Mouse (Mus musculus): ENCODE measurements around the gene Rab42.

- TF ChIP-seq CTCF (conservative IDR thresholded peaks at IDR 0.05; ENCODE audit: low read length) (no peak), POU5F1 (IDR thresholded peaks at IDR 0.05; ENCODE audit: borderline replicate concordance, low read length) (no peak), NANOG (IDR thresholded peaks at IDR 0.05; ENCODE audit: borderline replicate concordance, low read length) (no peak)
Observed at GRCm38 (mm10) chr4:132346261-132346660, 43.1 kb upstream of the Rab42 start.
